Mouse (Mus musculus): ENCODE data around the gene Noxo1. TPM values are rescaled to one million over a fixed set of nuclear protein-coding genes. Genes with fewer than 3 reads are reported as not detected.

Gene Noxo1
- total and polyA plus RNA-seq, 3 experiments, result 0.62 to 2.4 TPM; not detected in 1

DNA sequence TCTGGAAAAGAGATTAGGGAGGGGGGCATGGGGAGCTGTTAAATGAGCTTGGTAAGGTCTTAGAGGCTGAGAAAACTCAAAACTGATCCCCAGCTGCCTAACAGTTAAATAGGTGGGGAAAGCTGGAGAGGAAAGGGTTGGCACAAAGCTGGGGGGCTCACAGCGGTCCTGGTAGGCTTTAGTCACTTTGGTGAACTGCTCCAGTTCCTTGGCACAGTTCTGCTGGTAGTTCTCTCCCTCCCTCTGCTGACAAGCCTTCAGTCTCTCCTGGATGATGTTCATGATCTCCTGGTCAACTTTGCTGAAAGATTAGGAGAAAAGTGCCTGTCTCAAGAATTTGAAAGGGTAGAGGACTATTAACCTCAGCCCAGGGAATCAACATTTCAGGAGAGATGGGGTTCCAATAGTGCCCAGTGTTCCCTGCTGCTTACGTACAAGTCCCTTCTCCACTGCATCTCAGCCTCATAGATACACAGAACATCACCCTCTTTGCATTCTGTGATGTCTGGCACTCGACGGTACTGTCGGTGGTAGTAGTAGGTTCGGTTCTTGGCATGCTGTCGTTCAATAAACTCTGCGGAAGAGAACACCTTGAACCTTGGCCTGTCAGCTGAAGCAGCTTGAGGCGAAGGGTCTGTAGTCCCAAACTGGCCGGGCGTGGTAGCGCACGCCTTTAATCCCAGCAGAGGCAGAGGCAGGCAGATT lies 26.3 kb downstream of the Noxo1 start (continued):
- TF ChIP-seq MYC (IDR thresholded peaks at IDR 0.05; ENCODE audit: low read depth, low read length) (no peak), CTCF (IDR thresholded peaks at IDR 0.05 in 2 of 3, conservative IDR thresholded peaks at IDR 0.05 in 1 of 3; ENCODE audit: control insufficient read depth in 1 of 3, insufficient read depth in 1 of 3, low read depth in 2 of 3, low read length in 3 of 3, poor library complexity in 1 of 3, severe bottlenecking in 1 of 3) (no peak), SIN3A (IDR thresholded peaks at IDR 0.05; ENCODE audit: low read length) (no peak), KAT2A (conservative IDR thresholded peaks at IDR 0.05; ENCODE audit: low read depth, low read length) (no peak), GABPA (IDR thresholded peaks at IDR 0.05; ENCODE audit: low read depth, low read length) (no peak), NELFE (IDR thresholded peaks at IDR 0.05; ENCODE audit: low read depth, low read length) (no peak), MYB (IDR thresholded peaks at IDR 0.05; ENCODE audit: low read depth, low read length) (peak; percentile 48; the same call in 1 of the 2 replicates), MEF2A (IDR thresholded peaks at IDR 0.05; ENCODE audit: extremely low read depth, insufficient replicate concordance, low read depth, low read length, poor library complexity, severe bottlenecking) (no peak), POLR2AphosphoS5 (IDR thresholded peaks at IDR 0.05; ENCODE audit: borderline replicate concordance, low read depth, low read length) (peak; percentile 83; the same call in 1 of the 2 replicates), POLR2AphosphoS2 (IDR thresholded peaks at IDR 0.05; ENCODE audit: low read length) (peak; percentile 94)

DNA sequence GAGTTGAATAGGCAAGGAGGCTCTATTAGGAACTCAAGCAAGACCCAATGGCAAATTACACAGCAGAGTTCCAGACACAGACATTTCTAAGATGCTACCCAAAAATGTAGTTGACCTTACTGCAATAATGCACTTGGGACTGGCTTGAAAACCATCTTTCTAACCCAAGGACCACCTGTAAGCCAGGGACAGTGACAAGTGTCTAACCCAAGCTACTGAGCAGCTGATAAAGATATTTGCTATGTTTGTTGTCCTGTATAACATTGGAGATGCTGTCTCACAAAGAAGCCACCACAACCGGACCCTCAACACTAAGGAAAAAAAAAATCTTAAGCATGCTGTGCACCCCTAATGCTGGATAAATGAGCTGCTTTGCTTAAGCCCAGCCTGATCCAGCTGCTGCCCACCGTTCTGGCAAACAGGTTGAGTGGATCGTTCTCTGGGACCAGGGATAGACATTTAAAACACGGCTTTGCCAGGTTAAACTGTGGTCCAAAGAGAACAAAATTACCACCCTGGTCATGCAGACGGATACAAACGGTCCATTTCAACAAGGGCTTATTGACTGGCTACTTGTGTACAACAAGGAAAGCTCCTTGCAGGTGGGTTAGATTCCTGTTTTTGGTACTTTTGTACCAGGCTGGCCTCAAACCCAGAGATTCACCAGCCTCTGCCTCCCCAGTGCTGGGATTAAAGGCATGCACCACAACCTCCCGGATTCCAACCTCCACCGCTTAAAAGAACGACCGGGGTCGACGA lies 27.3 kb downstream of the Noxo1 start:
- Histone ChIP-seq H3K9ac (ENCODE audit: control insufficient read depth, low read depth, low read length, poor library complexity, severe bottlenecking) (peak overlapping the region; percentile 79), H3K27ac (ENCODE audit: control insufficient read depth, low read depth, low read length) (peak overlapping the region; percentile 74), H3K79me2 (ENCODE audit: control insufficient read depth, insufficient read depth, low read length, poor library complexity) (peaks cover 47% of the 10 kb centered on the region), H3K36me3 (ENCODE audit: control insufficient read depth in 1 of 2, insufficient read depth in 2 of 2, low read length in 2 of 2) (peaks cover 5 to 15% of the 10 kb centered on the region in 2 experiments; a peak in 3 of 4 replicates), H3K9me3 (replicated peaks; ENCODE audit: insufficient read depth, low read length) (no peaks in the 10 kb centered on the region), H3K4me3 (ENCODE audit: control insufficient read depth in 1 of 2, insufficient read depth in 1 of 2, low read depth in 2 of 2, low read length in 2 of 2) (peak overlapping the region; percentile 70 to 85), H3K27me3 (ENCODE audit: control insufficient read depth in 1 of 2, insufficient read depth in 2 of 2, low read length in 2 of 2) (no peaks in the 10 kb centered on the region), H3K4me1 (ENCODE audit: control insufficient read depth in 1 of 2, insufficient read depth in 2 of 2, low read length in 2 of 2) (peaks cover 0 to 12% of the 10 kb centered on the region in 2 experiments; a peak in 3 of 4 replicates)
- TF ChIP-seq ZNF384 (IDR thresholded peaks at IDR 0.05; ENCODE audit: low read depth, low read length) (peak; percentile 24; the same call in 1 of the 2 replicates), BHLHE40 (IDR thresholded peaks at IDR 0.05; ENCODE audit: borderline replicate concordance, low read depth, low read length) (0 out of 2 replicates have a peak, but pooled peaks have one; percentile 6), MYB (IDR thresholded peaks at IDR 0.05; ENCODE audit: low read depth, low read length) (peak; percentile 26; the same call in 1 of the 2 replicates), SIN3A (IDR thresholded peaks at IDR 0.05; ENCODE audit: low read length) (peak; percentile 10; the same call in 1 of the 2 replicates), JUND (IDR thresholded peaks at IDR 0.05; ENCODE audit: low read depth, low read length) (0 out of 2 replicates have a peak, but pooled peaks have one; percentile 21), CHD2 (IDR thresholded peaks at IDR 0.05; ENCODE audit: low read length) (no peak), MAX (IDR thresholded peaks at IDR 0.05; ENCODE audit: low read length) (peak; percentile 19; the same call in 1 of the 2 replicates), ZMIZ1 (IDR thresholded peaks at IDR 0.05; ENCODE audit: low read depth, low read length) (no peak; the same call in 1 of the 2 replicates), ELF1 (IDR thresholded peaks at IDR 0.05; ENCODE audit: low read depth, low read length) (no peak), TCF12 (IDR thresholded peaks at IDR 0.05; ENCODE audit: low read depth, low read length) (no peak), SMC3 (IDR thresholded peaks at IDR 0.05; ENCODE audit: low read depth, low read length) (0 out of 2 replicates have a peak, but pooled peaks have one; percentile 10), EP300 (IDR thresholded peaks at IDR 0.05; ENCODE audit: low read depth in 1 of 2, low read length in 2 of 2) (0 out of 4 replicates have a peak, but pooled peaks of 1 of the 2 experiments have one; percentile 20)
- peak; percentile 76 for DNase-seq (ENCODE audit: low read depth, low spot score)

Data from MEL (cell line).